Mouse (Mus musculus): Measurements from ENCODE around the gene Nav3. TPM values are rescaled to one million over a fixed set of nuclear protein-coding genes. Genes with fewer than 3 reads are reported as not detected.

The Nav3 gene
- polyA plus RNA-seq, 1 experiment from 2014 or later: 1.0 TPM

GRCm38 (mm10) chr10:110233307-110233930 is 222.6 kb downstream of the Nav3 start:
- H3K27ac ChIP-seq: no peak overlapping the region
- H3K27me3 ChIP-seq (ENCODE audit: poor library complexity, severe bottlenecking): no peaks in the 10 kb centered on the region
- DNase-seq (ENCODE audit: extremely low spot score, low spot score): no peak
- H3K9me3 ChIP-seq: no peaks in the 10 kb centered on the region
- 0 out of 2 replicates have a peak, but pooled peaks cover 3% of the 10 kb centered on the region for H3K4me1 ChIP-seq
- WGBS: 88% methylated on average over 6 of the region's 6 CpGs
- no peaks in the 10 kb centered on the region for H3K36me3 ChIP-seq (replicated peaks)
- H3K4me3 ChIP-seq: no peak overlapping the region

GRCm38 (mm10) chr10:110206411-110206810 is 249.6 kb downstream of the Nav3 start:
- Histone ChIP-seq H3K9me3 (no peaks in the 10 kb centered on the region), H3K27ac (no peak overlapping the region), H3K4me1 (no peaks in the 10 kb centered on the region), H3K4me3 (no peak overlapping the region), H3K36me3 (replicated peaks) (no peaks in the 10 kb centered on the region), H3K27me3 (ENCODE audit: poor library complexity, severe bottlenecking) (no peaks in the 10 kb centered on the region)
- DNase-seq (ENCODE audit: extremely low spot score, low spot score): no peak
- WGBS: 90% methylated on average over 5 of the region's 5 CpGs

GRCm38 (mm10) chr10:110204121-110204697 is 251.8 kb downstream of the Nav3 start:
- Histone ChIP-seq H3K9me3 (no peaks in the 10 kb centered on the region), H3K27me3 (ENCODE audit: poor library complexity, severe bottlenecking) (no peaks in the 10 kb centered on the region), H3K4me3 (no peak overlapping the region), H3K27ac (no peak overlapping the region), H3K4me1 (no peaks in the 10 kb centered on the region), H3K36me3 (replicated peaks) (no peaks in the 10 kb centered on the region)
- WGBS: 87% methylated on average over 5 of the region's 5 CpGs
- DNase-seq (ENCODE audit: extremely low spot score, low spot score): no peak

GRCm38 (mm10) chr10:110192881-110193280 is 263.1 kb downstream of the Nav3 start:
- 50% methylated on average over 4 of the region's 4 CpGs for WGBS
- no peak overlapping the region for H3K4me3 ChIP-seq
- DNase-seq (ENCODE audit: extremely low spot score, low spot score): no peak
- H3K27me3 ChIP-seq (ENCODE audit: poor library complexity, severe bottlenecking): no peaks in the 10 kb centered on the region
- no peaks in the 10 kb centered on the region for H3K4me1 ChIP-seq
- H3K36me3 ChIP-seq (replicated peaks): no peaks in the 10 kb centered on the region
- no peaks in the 10 kb centered on the region for H3K9me3 ChIP-seq
- no peak overlapping the region for H3K27ac ChIP-seq

- WGBS: 81% methylated on average over 7 of the region's 7 CpGs
- H3K27ac ChIP-seq: no peak overlapping the region
- no peak for DNase-seq (ENCODE audit: extremely low spot score, low spot score)
- no peaks in the 10 kb centered on the region for H3K36me3 ChIP-seq (replicated peaks)
- no peak overlapping the region for H3K4me3 ChIP-seq
- no peaks in the 10 kb centered on the region for H3K4me1 ChIP-seq
- H3K9me3 ChIP-seq: no peaks in the 10 kb centered on the region
- H3K27me3 ChIP-seq (ENCODE audit: poor library complexity, severe bottlenecking): no peaks in the 10 kb centered on the region
These were observed 263.8 kb downstream of the Nav3 start for GRCm38 (mm10) chr10:110192026-110192805.

- Histone ChIP-seq H3K27ac (no peak overlapping the region), H3K4me1 (no peaks in the 10 kb centered on the region), H3K9me3 (no peaks in the 10 kb centered on the region), H3K27me3 (ENCODE audit: poor library complexity, severe bottlenecking) (no peaks in the 10 kb centered on the region), H3K4me3 (no peak overlapping the region), H3K36me3 (replicated peaks) (no peaks in the 10 kb centered on the region)
- 79% methylated on average over 1 of the region's 1 CpGs for WGBS
- DNase-seq (ENCODE audit: extremely low spot score, low spot score): no peak
These were observed 269.8 kb downstream of the Nav3 start for GRCm38 (mm10) chr10:110186242-110186641.

GRCm38 (mm10) chr10:110175874-110176273 is 280.1 kb downstream of the Nav3 start:
- Histone ChIP-seq H3K36me3 (replicated peaks) (no peaks in the 10 kb centered on the region), H3K27me3 (ENCODE audit: poor library complexity, severe bottlenecking) (no peaks in the 10 kb centered on the region), H3K9me3 (no peaks in the 10 kb centered on the region), H3K4me3 (no peak overlapping the region), H3K27ac (no peak overlapping the region), H3K4me1 (no peaks in the 10 kb centered on the region)
- no peak for DNase-seq (ENCODE audit: extremely low spot score, low spot score)
- 89% methylated on average over 5 of the region's 5 CpGs for WGBS

GRCm38 (mm10) chr10:110169416-110169815 is 286.6 kb downstream of the Nav3 start:
- WGBS: 88% methylated on average over 6 of the region's 6 CpGs
- no peak overlapping the region for H3K27ac ChIP-seq
- DNase-seq (ENCODE audit: extremely low spot score, low spot score): no peak
- no peak overlapping the region for H3K4me3 ChIP-seq
- H3K27me3 ChIP-seq (ENCODE audit: poor library complexity, severe bottlenecking): no peaks in the 10 kb centered on the region
- H3K9me3 ChIP-seq: no peaks in the 10 kb centered on the region
- no peaks in the 10 kb centered on the region for H3K36me3 ChIP-seq (replicated peaks)
- H3K4me1 ChIP-seq: no peaks in the 10 kb centered on the region

- H3K27me3 ChIP-seq (ENCODE audit: poor library complexity, severe bottlenecking): no peaks in the 10 kb centered on the region
- no peak overlapping the region for H3K4me3 ChIP-seq
- WGBS: 92% methylated on average over 2 of the region's 2 CpGs
- no peaks in the 10 kb centered on the region for H3K36me3 ChIP-seq (replicated peaks)
- no peaks in the 10 kb centered on the region for H3K4me1 ChIP-seq
- H3K9me3 ChIP-seq: no peaks in the 10 kb centered on the region
- no peak overlapping the region for H3K27ac ChIP-seq
- DNase-seq (ENCODE audit: extremely low spot score, low spot score): no peak
These were observed 287.1 kb downstream of the Nav3 start for GRCm38 (mm10) chr10:110168892-110169291.

- no peak for DNase-seq (ENCODE audit: extremely low spot score, low spot score)
- H3K9me3 ChIP-seq: no peaks in the 10 kb centered on the region
- H3K4me3 ChIP-seq: no peak overlapping the region
- no peaks in the 10 kb centered on the region for H3K4me1 ChIP-seq
- no peaks in the 10 kb centered on the region for H3K27me3 ChIP-seq (ENCODE audit: poor library complexity, severe bottlenecking)
- no peaks in the 10 kb centered on the region for H3K36me3 ChIP-seq (replicated peaks)
- no peak overlapping the region for H3K27ac ChIP-seq
These were observed 293.4 kb downstream of the Nav3 start for GRCm38 (mm10) chr10:110162596-110162995.

GRCm38 (mm10) chr10:110160894-110161293 is 295.1 kb downstream of the Nav3 start:
- no peaks in the 10 kb centered on the region for H3K4me1 ChIP-seq
- no peaks in the 10 kb centered on the region for H3K9me3 ChIP-seq
- no peaks in the 10 kb centered on the region for H3K27me3 ChIP-seq (ENCODE audit: poor library complexity, severe bottlenecking)
- no peak for DNase-seq (ENCODE audit: extremely low spot score, low spot score)
- H3K36me3 ChIP-seq (replicated peaks): no peaks in the 10 kb centered on the region
- 88% methylated on average over 5 of the region's 5 CpGs for WGBS
- H3K27ac ChIP-seq: no peak overlapping the region
- H3K4me3 ChIP-seq: no peak overlapping the region

- H3K9me3 ChIP-seq: no peaks in the 10 kb centered on the region
- H3K4me1 ChIP-seq: no peaks in the 10 kb centered on the region
- no peak overlapping the region for H3K4me3 ChIP-seq
- H3K27me3 ChIP-seq (ENCODE audit: poor library complexity, severe bottlenecking): no peaks in the 10 kb centered on the region
- 52% methylated on average over 1 of the region's 1 CpGs for WGBS
- no peaks in the 10 kb centered on the region for H3K36me3 ChIP-seq (replicated peaks)
- no peak overlapping the region for H3K27ac ChIP-seq
- DNase-seq (ENCODE audit: extremely low spot score, low spot score): no peak
These were observed 296.5 kb downstream of the Nav3 start for GRCm38 (mm10) chr10:110159548-110159947.

- Histone ChIP-seq H3K27me3 (ENCODE audit: poor library complexity, severe bottlenecking) (no peaks in the 10 kb centered on the region), H3K4me3 (no peak overlapping the region), H3K27ac (no peak overlapping the region), H3K36me3 (replicated peaks) (no peaks in the 10 kb centered on the region), H3K4me1 (no peaks in the 10 kb centered on the region), H3K9me3 (no peaks in the 10 kb centered on the region)
- 60% methylated on average over 3 of the region's 3 CpGs for WGBS
- no peak for DNase-seq (ENCODE audit: extremely low spot score, low spot score)
These were observed 297.9 kb downstream of the Nav3 start for GRCm38 (mm10) chr10:110158122-110158521.

Measured in forebrain, embryonic 10.5 days (tissue).